Mouse (Mus musculus): ENCODE data around the gene Fam234b. TPM values are rescaled to one million over a fixed set of nuclear protein-coding genes. Genes with fewer than 3 reads are reported as not detected.

The Fam234b gene
- polyA plus RNA-seq, 1 experiment from 2014 or later: 29.1 TPM

DNA sequence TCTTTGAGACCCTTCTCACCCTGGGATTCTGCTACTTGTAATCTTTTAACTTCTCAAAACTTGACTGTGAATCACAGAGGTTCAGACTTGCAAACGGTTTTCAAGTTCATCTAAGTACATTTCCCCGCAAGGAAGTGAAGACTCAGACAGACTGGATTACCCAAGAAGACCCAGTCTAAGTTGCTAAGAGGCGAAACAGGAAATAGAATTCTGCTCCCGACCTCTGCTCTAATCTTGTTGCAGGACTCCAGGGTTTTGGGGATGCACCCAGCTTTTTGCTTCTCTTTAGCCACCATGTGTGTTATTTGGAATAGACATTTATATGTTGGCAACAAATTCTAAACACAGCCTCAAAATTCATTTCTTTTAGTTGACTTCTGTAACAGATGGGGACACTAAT is 36.4 kb upstream of the Fam234b start:
- Histone ChIP-seq H3K27me3 (ENCODE audit: control insufficient read depth, insufficient read depth, low read length) (no peaks in the 10 kb centered on the region), H3K9me3 (replicated peaks; ENCODE audit: control insufficient read depth, low read length) (no peaks in the 10 kb centered on the region), H3K4me2 (ENCODE audit: low read depth, low read length) (no peak overlapping the region), H3K36me3 (ENCODE audit: control insufficient read depth, insufficient read depth, low read length) (no peaks in the 10 kb centered on the region), H3K4me1 (ENCODE audit: control insufficient read depth, insufficient read depth, low read length) (peaks cover 18% of the 10 kb centered on the region), H3K27ac (ENCODE audit: low read length) (no peak overlapping the region), H3K9ac (ENCODE audit: low read length) (no peak overlapping the region), H3K4me3 (replicated peaks; ENCODE audit: low read length) (no peak overlapping the region)
- WGBS: 56% methylated on average over 4 of the region's 4 CpGs
- ATAC-seq (ENCODE audit: insufficient read depth, low FRiP score): no peak

DNA sequence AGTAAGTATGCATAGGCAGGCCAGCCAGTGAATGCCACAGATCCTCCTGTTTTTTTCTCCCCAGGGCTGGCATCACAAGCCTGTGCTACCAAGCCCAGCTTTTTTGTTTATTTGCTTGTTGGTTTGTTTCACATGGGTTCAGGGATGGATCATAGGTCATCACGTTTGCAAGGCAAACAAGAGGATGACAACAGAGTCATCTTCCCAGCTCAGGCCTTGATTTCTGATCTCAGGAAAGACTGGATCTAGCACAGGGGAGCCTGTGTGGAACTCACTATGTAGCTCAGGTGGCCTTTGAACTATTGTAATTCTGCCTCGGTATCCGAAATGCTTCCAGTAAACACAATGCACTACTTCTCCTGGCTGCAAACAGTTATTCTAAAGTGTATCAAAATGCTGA is 35.5 kb upstream of the Fam234b start:
- Histone ChIP-seq H3K27me3 (ENCODE audit: control insufficient read depth, insufficient read depth, low read length) (no peaks in the 10 kb centered on the region), H3K4me3 (replicated peaks; ENCODE audit: low read length) (no peak overlapping the region)
- WGBS: 92% methylated on average over 3 of the region's 3 CpGs

DNA sequence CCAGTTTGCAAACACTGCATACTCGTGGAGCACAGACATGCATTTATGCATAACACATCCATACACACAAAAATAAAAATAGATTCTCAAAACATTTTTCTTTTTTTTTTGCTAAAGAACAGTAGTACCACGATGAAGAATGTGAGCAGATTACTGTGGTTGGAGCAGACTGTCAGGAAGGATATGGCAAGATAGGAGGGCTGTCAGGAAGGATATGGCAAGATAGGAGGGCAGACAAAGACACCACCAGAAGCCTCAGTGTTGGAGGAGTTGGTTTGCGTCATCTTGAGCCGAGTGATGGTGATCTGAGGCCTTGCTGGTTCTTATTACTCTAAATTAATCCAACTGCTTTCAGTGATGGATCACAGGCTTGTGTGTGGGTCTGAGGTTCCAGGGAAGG is 34.9 kb upstream of the Fam234b start:
- 62% methylated on average over 4 of the region's 4 CpGs for WGBS

More for the DNA sequence above, 35.5 kb upstream of the Fam234b start:
- Histone ChIP-seq H3K4me2 (ENCODE audit: low read depth, low read length) (no peak overlapping the region), H3K4me1 (ENCODE audit: control insufficient read depth, insufficient read depth, low read length) (peaks cover 28% of the 10 kb centered on the region), H3K9ac (ENCODE audit: low read length) (no peak overlapping the region), H3K27ac (ENCODE audit: low read length) (no peak overlapping the region), H3K9me3 (replicated peaks; ENCODE audit: control insufficient read depth, low read length) (no peaks in the 10 kb centered on the region), H3K36me3 (ENCODE audit: control insufficient read depth, insufficient read depth, low read length) (no peaks in the 10 kb centered on the region)
- ATAC-seq (ENCODE audit: insufficient read depth, low FRiP score): no peak

DNA sequence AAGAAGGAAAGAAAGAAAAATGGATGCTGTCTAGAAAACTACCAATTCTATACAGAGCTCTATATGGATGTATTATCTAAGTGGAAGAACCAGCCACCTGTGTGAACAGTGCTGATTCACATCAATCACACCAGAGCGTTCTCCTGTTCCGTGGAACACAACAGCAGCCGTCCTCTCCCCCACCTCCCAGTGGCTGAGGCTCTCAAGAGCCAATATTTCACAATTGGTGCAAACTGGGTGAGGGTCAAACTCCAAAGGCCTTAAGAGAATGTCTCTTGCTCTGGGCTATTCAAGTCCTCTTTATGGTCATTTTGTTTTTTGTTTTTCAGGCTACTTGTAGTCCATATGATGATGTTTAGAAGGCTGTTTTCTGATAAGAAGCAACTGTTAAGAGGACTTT is 32.6 kb upstream of the Fam234b start:
- Histone ChIP-seq H3K4me3 (replicated peaks; ENCODE audit: low read length) (no peak overlapping the region), H3K27me3 (ENCODE audit: control insufficient read depth, insufficient read depth, low read length) (no peaks in the 10 kb centered on the region), H3K4me2 (ENCODE audit: low read depth, low read length) (no peak overlapping the region), H3K4me1 (ENCODE audit: control insufficient read depth, insufficient read depth, low read length) (peaks cover 31% of the 10 kb centered on the region), H3K27ac (ENCODE audit: low read length) (no peak overlapping the region), H3K9ac (ENCODE audit: low read length) (no peak overlapping the region), H3K36me3 (ENCODE audit: control insufficient read depth, insufficient read depth, low read length) (no peaks in the 10 kb centered on the region), H3K9me3 (replicated peaks; ENCODE audit: control insufficient read depth, low read length) (no peaks in the 10 kb centered on the region)
- WGBS: 51% methylated on average over 3 of the region's 3 CpGs
- no peak for ATAC-seq (ENCODE audit: insufficient read depth, low FRiP score)

More for the DNA sequence above, 34.9 kb upstream of the Fam234b start:
- Histone ChIP-seq H3K9ac (ENCODE audit: low read length) (no peak overlapping the region), H3K4me2 (ENCODE audit: low read depth, low read length) (no peak overlapping the region), H3K27me3 (ENCODE audit: control insufficient read depth, insufficient read depth, low read length) (no peaks in the 10 kb centered on the region), H3K4me1 (ENCODE audit: control insufficient read depth, insufficient read depth, low read length) (peaks cover 28% of the 10 kb centered on the region), H3K4me3 (replicated peaks; ENCODE audit: low read length) (no peak overlapping the region), H3K9me3 (replicated peaks; ENCODE audit: control insufficient read depth, low read length) (no peaks in the 10 kb centered on the region), H3K27ac (ENCODE audit: low read length) (no peak overlapping the region), H3K36me3 (ENCODE audit: control insufficient read depth, insufficient read depth, low read length) (no peaks in the 10 kb centered on the region)
- no peak for ATAC-seq (ENCODE audit: insufficient read depth, low FRiP score)

DNA sequence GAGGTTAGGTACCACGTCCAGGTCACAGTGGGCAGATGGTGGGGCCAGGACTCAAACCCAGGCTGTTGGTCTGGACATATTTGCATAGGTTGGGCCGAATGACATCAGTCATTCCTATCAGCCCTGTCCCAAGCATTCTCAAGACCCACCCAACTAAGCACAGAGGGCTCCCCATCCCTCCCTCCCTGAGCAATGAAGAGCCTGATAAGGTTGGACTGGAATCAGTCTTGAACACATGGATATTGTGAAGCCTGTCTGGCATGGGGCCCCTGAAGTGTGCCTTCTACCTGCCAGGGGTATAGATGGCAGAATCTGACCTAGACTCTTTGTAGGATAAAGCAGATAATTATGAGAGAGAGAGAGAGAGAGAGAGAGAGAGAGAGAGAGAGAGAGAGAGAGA is 32.1 kb upstream of the Fam234b start:
- Histone ChIP-seq H3K9me3 (replicated peaks; ENCODE audit: control insufficient read depth, low read length) (no peaks in the 10 kb centered on the region), H3K36me3 (ENCODE audit: control insufficient read depth, insufficient read depth, low read length) (no peaks in the 10 kb centered on the region), H3K4me3 (replicated peaks; ENCODE audit: low read length) (no peak overlapping the region), H3K27me3 (ENCODE audit: control insufficient read depth, insufficient read depth, low read length) (no peaks in the 10 kb centered on the region), H3K9ac (ENCODE audit: low read length) (no peak overlapping the region), H3K4me1 (ENCODE audit: control insufficient read depth, insufficient read depth, low read length) (peaks cover 31% of the 10 kb centered on the region), H3K4me2 (ENCODE audit: low read depth, low read length) (no peak overlapping the region), H3K27ac (ENCODE audit: low read length) (no peak overlapping the region)
- WGBS: 70% methylated on average over 2 of the region's 2 CpGs
- ATAC-seq (ENCODE audit: insufficient read depth, low FRiP score): no peak

DNA sequence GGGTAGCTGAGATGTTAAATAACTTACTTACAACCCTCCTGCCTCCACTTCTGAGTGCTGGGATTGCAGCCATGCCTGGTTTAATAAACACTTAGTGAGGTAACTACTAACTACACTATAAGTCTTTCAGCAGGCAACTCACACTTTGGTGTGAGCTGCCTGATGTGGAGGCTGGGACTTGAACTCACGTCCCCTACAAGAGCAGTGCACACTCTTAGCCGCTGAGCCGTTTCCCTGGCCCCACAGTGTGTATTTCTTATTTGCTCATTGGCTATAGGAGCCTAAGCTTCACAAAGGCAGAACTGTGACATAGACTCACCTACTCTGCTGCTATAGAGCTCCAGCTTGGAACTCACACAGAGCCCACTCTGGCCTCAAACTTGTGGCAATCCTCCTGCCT is 31.5 kb upstream of the Fam234b start:
- Histone ChIP-seq H3K36me3 (ENCODE audit: control insufficient read depth, insufficient read depth, low read length) (no peaks in the 10 kb centered on the region), H3K27me3 (ENCODE audit: control insufficient read depth, insufficient read depth, low read length) (no peaks in the 10 kb centered on the region), H3K4me3 (replicated peaks; ENCODE audit: low read length) (0 out of 2 replicates have a peak overlapping the region, but pooled peaks have one; percentile 5), H3K4me1 (ENCODE audit: control insufficient read depth, insufficient read depth, low read length) (peaks cover 29% of the 10 kb centered on the region), H3K4me2 (ENCODE audit: low read depth, low read length) (peak overlapping the region; percentile 14; the same call in 1 of the 2 replicates), H3K9ac (ENCODE audit: low read length) (no peak overlapping the region), H3K27ac (ENCODE audit: low read length) (no peak overlapping the region), H3K9me3 (replicated peaks; ENCODE audit: control insufficient read depth, low read length) (no peaks in the 10 kb centered on the region)
- ATAC-seq (ENCODE audit: insufficient read depth, low FRiP score): no peak
- WGBS: 84% methylated on average over 3 of the region's 3 CpGs

DNA sequence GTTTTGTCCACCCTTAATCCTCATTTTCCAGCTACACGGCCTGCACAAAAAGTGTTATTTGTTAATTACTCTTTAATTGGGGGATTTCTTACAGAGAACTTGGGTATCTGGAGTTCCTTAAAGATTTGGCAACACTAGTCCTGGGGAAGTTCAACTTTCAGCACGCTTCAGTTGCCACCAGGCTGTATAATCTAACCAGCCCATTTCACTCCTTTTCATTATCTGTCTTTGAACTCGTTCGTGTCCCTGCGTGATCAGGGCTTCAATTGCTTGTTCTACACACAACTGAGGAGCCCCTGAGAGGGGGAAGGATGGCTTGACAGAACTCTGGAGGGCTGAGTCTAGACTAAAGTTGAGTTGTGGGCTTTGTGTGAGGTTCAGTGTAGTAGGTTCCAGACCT is 31.1 kb upstream of the Fam234b start:
- 58% methylated on average over 5 of the region's 5 CpGs for WGBS
- peak overlapping the region; percentile 91 for H3K27ac ChIP-seq (ENCODE audit: low read length)
- no peak for ATAC-seq (ENCODE audit: insufficient read depth, low FRiP score)
- H3K9me3 ChIP-seq (replicated peaks; ENCODE audit: control insufficient read depth, low read length): no peaks in the 10 kb centered on the region
- no peaks in the 10 kb centered on the region for H3K36me3 ChIP-seq (ENCODE audit: control insufficient read depth, insufficient read depth, low read length)
- no peaks in the 10 kb centered on the region for H3K27me3 ChIP-seq (ENCODE audit: control insufficient read depth, insufficient read depth, low read length)
- H3K9ac ChIP-seq (ENCODE audit: low read length): 0 out of 2 replicates have a peak overlapping the region, but pooled peaks have one; percentile 90
- H3K4me1 ChIP-seq (ENCODE audit: control insufficient read depth, insufficient read depth, low read length): peaks cover 26% of the 10 kb centered on the region
- H3K4me3 ChIP-seq (replicated peaks; ENCODE audit: low read length): peak overlapping the region; percentile 78
- H3K4me2 ChIP-seq (ENCODE audit: low read depth, low read length): peak overlapping the region; percentile 87

DNA sequence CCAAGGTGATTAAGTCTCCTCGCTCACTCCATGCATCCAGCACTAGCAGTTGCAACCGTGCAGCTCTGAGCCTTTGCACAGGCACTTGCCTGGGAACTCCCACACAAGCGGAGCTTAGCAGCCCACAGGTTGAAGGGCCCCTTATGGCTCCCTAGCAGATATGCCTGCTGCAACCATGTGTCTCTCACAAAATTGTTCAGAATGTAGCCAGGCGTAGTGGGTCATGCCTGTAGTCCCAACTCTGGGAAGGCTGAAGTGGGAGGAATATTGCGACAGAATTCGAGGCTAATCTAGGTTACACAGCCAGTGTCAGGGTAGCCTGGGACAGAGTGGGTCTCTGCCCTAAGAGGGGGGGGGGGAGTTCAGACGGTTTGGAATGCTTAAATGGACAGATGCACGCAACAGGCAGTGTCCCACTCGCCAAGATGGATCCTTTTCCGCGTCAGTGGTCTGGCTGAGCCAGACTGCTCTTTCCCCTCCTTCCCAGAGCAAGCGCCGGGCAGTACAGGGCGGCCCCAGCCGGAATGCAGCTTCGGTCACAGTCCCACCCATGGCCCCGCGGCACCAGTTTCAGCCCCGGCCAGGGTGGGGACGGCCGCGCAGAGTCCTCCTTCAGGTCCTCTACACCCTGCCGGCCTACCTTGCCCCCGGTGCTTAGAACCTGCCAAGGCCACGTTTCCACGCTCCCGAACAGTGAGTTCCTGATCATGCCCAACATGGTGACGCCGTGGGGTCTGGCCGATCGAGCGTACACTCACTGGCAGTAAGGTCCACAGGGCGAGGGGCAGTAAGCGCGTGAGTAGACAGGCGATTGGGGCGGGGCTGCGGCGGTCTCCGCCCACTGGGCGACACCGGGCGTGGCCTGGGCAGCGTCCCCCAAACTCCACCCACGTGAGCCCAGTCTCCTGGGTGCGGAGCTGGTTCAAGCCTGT is 30.1 kb upstream of the Fam234b start:
- no peaks in the 10 kb centered on the region for H3K27me3 ChIP-seq (ENCODE audit: control insufficient read depth, insufficient read depth, low read length)
- 3% methylated on average over 46 of the region's 46 CpGs for WGBS
- peak overlapping the region; percentile 90 for H3K9ac ChIP-seq (ENCODE audit: low read length)
- peak overlapping the region; percentile 91 for H3K27ac ChIP-seq (ENCODE audit: low read length)
- peak overlapping the region; percentile 78 for H3K4me3 ChIP-seq (replicated peaks; ENCODE audit: low read length)
- H3K4me1 ChIP-seq (ENCODE audit: control insufficient read depth, insufficient read depth, low read length): peaks cover 26% of the 10 kb centered on the region
- no peaks in the 10 kb centered on the region for H3K9me3 ChIP-seq (replicated peaks; ENCODE audit: control insufficient read depth, low read length)
- H3K36me3 ChIP-seq (ENCODE audit: control insufficient read depth, insufficient read depth, low read length): no peaks in the 10 kb centered on the region
- H3K4me2 ChIP-seq (ENCODE audit: low read depth, low read length): peak overlapping the region; percentile 87
- peak; percentile 95 for ATAC-seq (ENCODE audit: insufficient read depth, low FRiP score)

DNA sequence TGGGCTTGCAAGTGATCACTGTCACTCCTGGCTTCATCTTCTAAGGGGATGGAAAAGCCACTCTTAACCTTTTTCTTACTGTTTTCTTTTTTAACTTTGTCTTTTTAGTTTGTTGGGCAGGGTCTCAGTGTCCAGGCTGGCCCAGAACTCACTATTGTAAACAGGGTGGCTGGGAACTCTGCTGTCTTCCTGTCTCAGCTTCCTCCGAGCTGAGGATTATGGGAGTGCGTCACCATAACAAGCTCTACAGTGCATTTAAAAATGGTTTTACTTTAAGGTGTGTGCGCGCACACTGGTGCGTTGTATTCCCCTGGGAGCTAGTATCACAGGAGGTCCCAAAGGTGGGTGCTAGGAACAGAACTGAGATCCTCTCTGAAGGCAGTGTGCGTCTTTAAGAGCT is 29.3 kb upstream of the Fam234b start:
- 69% methylated on average over 6 of the region's 6 CpGs for WGBS
- Histone ChIP-seq H3K4me1 (ENCODE audit: control insufficient read depth, insufficient read depth, low read length) (peaks cover 21% of the 10 kb centered on the region), H3K4me2 (ENCODE audit: low read depth, low read length) (peak overlapping the region; percentile 87), H3K9ac (ENCODE audit: low read length) (peak overlapping the region; percentile 90), H3K9me3 (replicated peaks; ENCODE audit: control insufficient read depth, low read length) (0 out of 2 replicates have a peak, but pooled peaks cover 3% of the 10 kb centered on the region), H3K36me3 (ENCODE audit: control insufficient read depth, insufficient read depth, low read length) (no peaks in the 10 kb centered on the region), H3K4me3 (replicated peaks; ENCODE audit: low read length) (peak overlapping the region; percentile 78), H3K27me3 (ENCODE audit: control insufficient read depth, insufficient read depth, low read length) (no peaks in the 10 kb centered on the region), H3K27ac (ENCODE audit: low read length) (no peak overlapping the region)
- ATAC-seq (ENCODE audit: insufficient read depth, low FRiP score): no peak

Measured in stomach, embryonic 16.5 days (tissue).